Mouse (Mus musculus): ENCODE measurements around the gene Aifm1. TPM values are rescaled to one million over a fixed set of nuclear protein-coding genes. Genes with fewer than 3 reads are reported as not detected.

Gene Aifm1
- polyA plus RNA-seq, 1 experiment = 16.2 TPM

GRCm38 (mm10) chrX:48428642-48429041 lies 84.7 kb downstream of the Aifm1 start:
- no peak overlapping the region for H3K4me3 ChIP-seq (replicated peaks; ENCODE audit: control insufficient read depth, low read depth, low read length)
- peaks cover 7% of the 10 kb centered on the region for H3K4me1 ChIP-seq (ENCODE audit: control insufficient read depth, insufficient read depth, low read length)
- TF ChIP-seq POLR2A (IDR thresholded peaks at IDR 0.05; ENCODE audit: borderline replicate concordance, control insufficient read depth, low read depth, low read length) (no peak), CTCF (IDR thresholded peaks at IDR 0.05; ENCODE audit: control insufficient read depth, insufficient read depth, low read length) (no peak)
- 22% methylated on average over 8 of the region's 8 CpGs for WGBS
- peak overlapping the region; percentile 67 for H3K27ac ChIP-seq (ENCODE audit: control insufficient read depth, insufficient read depth, low read depth, low read length, poor library complexity)

GRCm38 (mm10) chrX:48428241-48428640 lies 85.1 kb downstream of the Aifm1 start:
- Histone ChIP-seq H3K4me1 (ENCODE audit: control insufficient read depth, insufficient read depth, low read length) (peaks cover 7% of the 10 kb centered on the region), H3K4me3 (replicated peaks; ENCODE audit: control insufficient read depth, low read depth, low read length) (no peak overlapping the region), H3K27ac (ENCODE audit: control insufficient read depth, insufficient read depth, low read depth, low read length, poor library complexity) (peak overlapping the region; percentile 67)
- no peak for TF ChIP-seq POLR2A (IDR thresholded peaks at IDR 0.05; ENCODE audit: borderline replicate concordance, control insufficient read depth, low read depth, low read length)
- 20% methylated on average over 6 of the region's 6 CpGs for WGBS

GRCm38 (mm10) chrX:48425280-48425679 lies 88.1 kb downstream of the Aifm1 start:
- Histone ChIP-seq H3K4me3 (replicated peaks; ENCODE audit: control insufficient read depth, low read depth, low read length) (peak overlapping the region; percentile 40), H3K27ac (ENCODE audit: control insufficient read depth, insufficient read depth, low read depth, low read length, poor library complexity) (peak overlapping the region; percentile 78), H3K4me1 (ENCODE audit: control insufficient read depth, insufficient read depth, low read length) (peaks cover 5% of the 10 kb centered on the region)
- WGBS = 17% methylated on average over 7 of the region's 7 CpGs
- TF ChIP-seq CTCF (IDR thresholded peaks at IDR 0.05; ENCODE audit: control insufficient read depth, insufficient read depth, low read length) = no peak
- no peak for TF ChIP-seq POLR2A (IDR thresholded peaks at IDR 0.05; ENCODE audit: borderline replicate concordance, control insufficient read depth, low read depth, low read length)

Other genes with a start within 250 kb of the Aifm1 start
- gene Bcorl1, start 172.2 kb downstream of the Aifm1 start, polyA plus RNA-seq (2011; ENCODE audit: insufficient read depth, insufficient read length, low replicate concordance, missing spikeins) = 15.3 and 27.3 TPM in 2 replicates
- 12.4 and 20.4 TPM in 2 replicates for gene Elf4, start 50.4 kb downstream of the Aifm1 start, polyA plus RNA-seq (2011; ENCODE audit: insufficient read depth, insufficient read length, low replicate concordance, missing spikeins)
- gene Rab33a, start 5.7 kb upstream of the Aifm1 start, polyA plus RNA-seq (2011; ENCODE audit: insufficient read depth, insufficient read length, low replicate concordance, missing spikeins) = 1.3 TPM in 1 of 2 replicates, not detected in the other
- gene Zfp280c, start 80.9 kb upstream of the Aifm1 start, polyA plus RNA-seq (2011; ENCODE audit: insufficient read depth, insufficient read length, low replicate concordance, missing spikeins) = 4.8 and 8.5 TPM in 2 replicates
- gene Slc25a14, start 109.8 kb upstream of the Aifm1 start, polyA plus RNA-seq (2011; ENCODE audit: insufficient read depth, insufficient read length, low replicate concordance, missing spikeins) = 2.3 and 3.6 TPM in 2 replicates
- not detected in 2 replicates for gene Gpr119, start 160.9 kb upstream of the Aifm1 start, polyA plus RNA-seq (2011; ENCODE audit: insufficient read depth, insufficient read length, low replicate concordance, missing spikeins)
- gene Rbmx2, start 181.4 kb upstream of the Aifm1 start, polyA plus RNA-seq (2011; ENCODE audit: insufficient read depth, insufficient read length, low replicate concordance, missing spikeins) = 8.5 and 9.2 TPM in 2 replicates